Mouse (Mus musculus): Measurements from ENCODE around the gene Frmd8. TPM values are rescaled to one million over a fixed set of nuclear protein-coding genes. Genes with fewer than 3 reads are reported as not detected.

Gene Frmd8
- total RNA-seq, 2 experiments from 2014 or later, result 19.3 to 21.9 TPM

DNA sequence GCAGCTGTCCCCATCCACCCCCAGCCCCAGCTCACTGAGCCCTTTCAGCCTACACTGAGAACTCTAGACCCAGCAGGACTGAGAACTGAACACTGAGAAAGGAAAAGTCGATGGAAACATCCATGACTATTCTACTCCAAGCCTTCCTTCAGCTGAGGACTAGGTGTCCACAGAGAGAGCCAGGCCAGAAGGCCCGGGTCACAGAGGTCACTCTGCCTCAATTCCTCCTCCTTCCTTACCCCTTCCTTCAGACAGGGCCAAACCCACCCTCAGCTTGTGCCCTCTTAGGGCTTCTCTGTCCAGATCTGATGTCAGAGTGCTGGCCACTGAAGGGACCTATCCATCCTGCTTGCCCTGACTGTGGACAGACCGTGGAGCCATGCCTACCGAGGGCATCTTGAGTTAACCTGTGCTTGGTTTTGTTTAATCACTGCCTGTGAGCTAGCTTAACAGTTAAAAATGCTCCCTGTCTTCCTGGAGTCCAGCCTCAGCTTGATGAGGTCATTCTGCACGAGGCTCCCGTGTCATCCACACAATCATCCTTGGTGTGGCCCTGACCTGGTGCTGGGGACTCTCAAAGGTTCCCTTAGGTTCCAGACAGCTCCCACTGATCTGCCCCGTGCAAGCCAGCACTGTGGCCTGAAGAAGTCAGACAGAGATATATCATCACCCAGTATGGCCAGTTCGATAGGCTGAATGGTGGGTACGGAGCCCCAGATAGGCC is 64.1 kb downstream of the Frmd8 start:
- no peak for ATAC-seq (ENCODE audit: poor library complexity, severe bottlenecking)

DNA sequence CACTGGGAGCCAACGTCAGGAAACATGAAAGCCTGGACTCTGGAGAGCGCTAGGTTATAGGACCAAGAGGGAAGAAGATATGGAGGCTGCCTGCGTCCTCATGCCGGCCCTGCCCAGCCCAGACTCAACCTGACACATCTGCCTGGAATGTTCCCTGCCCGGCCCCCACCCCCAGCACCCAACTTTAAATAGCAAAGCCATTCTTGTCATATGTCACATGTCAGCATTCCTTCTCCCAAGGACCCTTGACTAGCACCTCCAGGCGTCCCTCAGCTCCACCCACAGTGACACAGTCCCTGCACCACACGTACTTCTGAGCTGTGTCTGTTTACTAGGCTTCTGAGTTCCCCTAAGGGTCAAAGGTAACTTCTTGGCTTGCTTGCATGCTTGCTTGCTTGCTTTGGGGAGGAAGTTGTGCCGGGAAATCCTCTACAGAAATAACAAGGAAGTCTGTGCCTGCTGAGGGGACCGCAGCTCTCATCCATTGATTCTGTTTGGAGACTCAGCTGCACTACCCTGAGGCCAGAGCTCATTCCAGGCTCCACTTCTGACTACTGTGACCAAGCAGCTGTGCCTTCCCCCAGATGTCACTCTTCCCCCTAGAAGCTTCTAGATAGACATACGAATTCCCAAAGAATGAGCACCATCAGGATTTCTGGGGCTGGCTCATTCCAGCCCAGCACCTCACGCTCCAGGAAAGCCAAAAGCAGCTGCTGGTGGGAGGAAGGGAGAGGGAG is 64.8 kb downstream of the Frmd8 start:
- peak; percentile 20; the same call in 1 of the 2 replicates for ATAC-seq (ENCODE audit: poor library complexity, severe bottlenecking)

DNA sequence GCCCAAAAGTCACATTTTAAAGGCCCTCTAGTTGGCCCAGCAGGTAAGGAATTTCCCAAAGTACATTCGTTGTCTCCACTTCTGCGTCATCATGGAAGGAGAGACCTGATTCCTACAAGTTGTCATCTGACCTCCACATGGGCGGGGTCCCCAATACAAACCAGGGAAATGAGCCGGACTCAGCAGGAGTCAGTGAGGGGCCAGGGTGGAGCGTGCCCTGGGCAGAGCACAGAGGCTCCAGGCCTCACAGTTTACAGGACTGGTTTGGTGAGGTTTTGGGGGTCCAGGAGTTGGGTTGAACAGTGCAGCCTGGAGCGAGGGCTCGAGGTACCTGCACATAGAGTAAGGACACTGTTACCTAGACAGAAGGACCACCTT is 65.4 kb downstream of the Frmd8 start:
- no peak for ATAC-seq (ENCODE audit: poor library complexity, severe bottlenecking)

DNA sequence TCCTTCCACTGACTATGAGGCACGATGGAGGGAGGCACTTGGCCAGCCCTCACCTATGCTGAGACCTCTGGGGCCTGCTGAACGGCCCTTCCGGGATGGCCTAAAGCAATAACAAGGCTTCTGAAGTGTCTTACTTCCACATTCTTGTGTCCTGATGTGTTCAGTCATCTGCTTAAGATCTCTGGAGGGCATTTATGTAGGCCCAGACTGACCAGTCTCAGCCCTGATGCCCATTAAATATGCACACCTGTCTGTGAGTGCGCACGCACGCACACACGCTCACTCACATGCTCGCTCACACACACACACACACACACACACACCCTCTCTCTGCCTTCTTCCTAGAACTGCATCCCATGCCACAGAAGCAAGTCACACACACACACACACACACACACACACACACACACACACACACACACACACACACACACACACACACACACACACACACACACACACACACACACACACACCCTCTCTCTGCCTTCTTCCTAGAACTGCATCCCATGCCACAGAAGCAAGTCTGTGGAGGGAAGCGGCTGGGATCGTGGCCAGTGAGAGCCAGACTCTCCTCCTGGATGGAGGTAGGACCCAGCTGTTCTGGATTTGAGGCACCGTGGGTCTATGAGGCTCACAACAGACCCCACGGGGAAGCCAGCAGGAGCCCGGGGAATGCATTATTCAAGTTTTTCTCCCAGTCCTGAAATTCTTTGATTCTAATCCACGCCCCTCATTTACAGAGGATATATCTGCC is 65.9 kb downstream of the Frmd8 start:
- ATAC-seq (ENCODE audit: poor library complexity, severe bottlenecking), result no peak

DNA sequence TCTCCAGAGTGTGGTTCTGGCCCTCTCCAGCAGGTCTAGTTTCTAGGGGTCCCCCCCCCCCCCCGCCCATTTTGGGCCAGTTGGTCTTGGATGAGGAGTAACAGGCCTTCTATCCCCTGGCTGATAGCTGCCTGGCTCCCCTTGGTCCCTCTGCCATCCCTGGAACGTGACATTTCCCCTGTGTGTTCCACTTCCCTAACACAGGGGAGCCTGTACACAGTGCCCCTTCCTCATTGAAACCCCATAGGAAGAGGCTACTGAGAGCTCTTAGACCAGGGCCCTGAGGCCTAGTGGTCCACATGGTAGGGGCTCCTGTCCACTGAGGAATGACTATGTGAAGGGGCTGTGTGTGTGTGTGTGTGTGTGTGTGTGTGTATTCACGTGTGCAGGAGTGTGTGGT is 67.3 kb downstream of the Frmd8 start:
- no peak for ATAC-seq (ENCODE audit: poor library complexity, severe bottlenecking)

DNA sequence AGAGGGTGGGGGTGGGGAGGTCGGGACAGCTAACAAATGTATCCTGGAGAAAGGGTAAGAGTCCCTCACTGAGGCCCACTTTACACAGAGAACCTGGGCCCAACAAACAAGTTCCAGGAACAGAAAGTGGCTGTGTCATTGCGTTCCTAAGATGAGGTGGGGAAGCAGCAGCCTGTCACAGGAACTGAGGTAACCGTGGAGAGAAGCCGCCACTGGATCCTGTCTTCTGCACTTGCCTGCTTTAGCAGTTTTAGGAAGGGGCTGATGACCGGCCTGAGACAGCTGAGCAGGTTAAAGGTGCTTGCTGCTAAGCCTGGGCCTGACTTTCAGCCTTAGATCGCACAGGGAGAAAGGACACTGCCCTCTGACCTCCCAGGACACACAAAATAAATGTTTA is 68.3 kb downstream of the Frmd8 start:
- ATAC-seq (ENCODE audit: poor library complexity, severe bottlenecking), result peak; percentile 27

DNA sequence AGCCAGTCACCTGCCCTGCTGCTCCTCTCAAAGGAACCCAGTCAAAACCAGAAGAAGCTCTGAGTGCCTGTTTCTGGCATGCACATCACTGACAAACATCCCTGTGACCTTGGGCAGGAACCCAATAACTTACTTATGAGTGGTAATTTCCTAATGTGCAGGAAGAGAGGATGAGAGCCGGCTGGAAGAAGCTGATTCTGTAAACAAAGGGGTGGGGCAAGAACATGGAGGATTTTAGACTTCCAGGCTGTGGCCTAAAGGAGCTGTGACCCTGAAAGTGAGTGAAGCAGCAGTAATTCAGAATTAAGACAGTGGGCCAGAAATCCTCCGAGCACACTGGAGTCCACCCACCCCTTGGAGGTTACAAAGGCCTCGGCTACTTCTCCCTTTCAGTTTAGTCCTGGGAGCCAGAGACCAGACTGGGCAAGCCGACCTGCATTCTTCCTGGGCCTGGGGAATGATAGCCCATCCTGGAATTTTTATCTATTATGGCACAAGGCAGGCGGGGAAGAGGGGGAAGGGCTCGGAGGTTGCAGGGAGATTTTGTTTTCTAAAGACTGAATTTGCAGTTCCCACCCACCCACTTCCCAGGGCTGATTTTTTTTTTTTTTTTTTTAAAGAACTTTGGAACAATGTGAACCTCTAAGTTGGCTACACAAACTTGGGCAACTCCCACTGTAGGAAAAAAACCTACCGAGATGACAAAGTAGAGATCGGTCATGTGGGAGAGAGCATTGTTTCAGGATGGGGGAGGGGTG is 68.8 kb downstream of the Frmd8 start:
- no peak for ATAC-seq (ENCODE audit: poor library complexity, severe bottlenecking)

DNA sequence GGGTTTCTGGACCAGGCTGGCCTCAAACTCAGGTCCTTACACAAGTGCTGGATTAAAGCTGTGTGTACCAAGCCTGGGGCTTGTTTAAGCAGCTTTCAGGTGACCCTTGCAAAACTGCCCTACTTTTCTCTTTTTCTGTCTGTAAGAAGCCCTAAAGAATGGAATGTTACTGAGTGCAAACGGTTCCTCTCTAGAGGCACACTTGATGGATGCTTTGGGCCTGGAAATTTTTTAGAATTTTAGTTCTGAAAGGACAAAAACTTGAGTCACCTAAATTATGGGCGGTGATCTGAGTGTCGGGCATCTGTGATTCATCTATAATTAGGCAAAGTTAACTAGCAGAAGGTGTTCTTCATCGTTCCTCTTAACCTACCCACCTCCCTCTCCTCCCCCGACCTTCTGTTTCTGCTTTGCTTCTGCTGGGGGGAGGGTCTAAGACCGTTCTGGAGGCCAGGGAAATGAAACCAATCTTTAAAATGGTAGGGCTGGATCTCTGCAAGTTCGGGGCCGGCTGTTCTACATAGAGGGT is 70.6 kb downstream of the Frmd8 start:
- no peak for ATAC-seq (ENCODE audit: poor library complexity, severe bottlenecking)

DNA sequence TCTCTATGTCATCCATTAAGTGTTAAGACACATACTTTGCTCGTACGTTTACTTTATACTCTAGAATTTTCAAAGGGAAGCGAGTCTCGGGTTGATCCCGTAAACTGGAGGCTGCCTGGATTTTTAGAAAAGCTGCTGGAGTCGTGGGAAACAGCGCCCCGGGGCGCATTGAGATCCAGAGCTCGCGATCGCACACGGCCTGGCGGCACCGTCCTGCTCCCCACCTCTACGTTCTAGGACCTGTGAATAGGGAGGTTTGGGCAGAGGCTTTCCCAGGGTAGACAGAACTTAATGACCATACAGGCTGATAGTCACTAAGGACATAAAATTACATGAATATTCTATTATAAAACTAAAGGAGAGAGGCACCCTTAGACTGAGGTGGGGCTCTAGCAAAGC is 71.2 kb downstream of the Frmd8 start:
- no peak for ATAC-seq (ENCODE audit: poor library complexity, severe bottlenecking)

DNA sequence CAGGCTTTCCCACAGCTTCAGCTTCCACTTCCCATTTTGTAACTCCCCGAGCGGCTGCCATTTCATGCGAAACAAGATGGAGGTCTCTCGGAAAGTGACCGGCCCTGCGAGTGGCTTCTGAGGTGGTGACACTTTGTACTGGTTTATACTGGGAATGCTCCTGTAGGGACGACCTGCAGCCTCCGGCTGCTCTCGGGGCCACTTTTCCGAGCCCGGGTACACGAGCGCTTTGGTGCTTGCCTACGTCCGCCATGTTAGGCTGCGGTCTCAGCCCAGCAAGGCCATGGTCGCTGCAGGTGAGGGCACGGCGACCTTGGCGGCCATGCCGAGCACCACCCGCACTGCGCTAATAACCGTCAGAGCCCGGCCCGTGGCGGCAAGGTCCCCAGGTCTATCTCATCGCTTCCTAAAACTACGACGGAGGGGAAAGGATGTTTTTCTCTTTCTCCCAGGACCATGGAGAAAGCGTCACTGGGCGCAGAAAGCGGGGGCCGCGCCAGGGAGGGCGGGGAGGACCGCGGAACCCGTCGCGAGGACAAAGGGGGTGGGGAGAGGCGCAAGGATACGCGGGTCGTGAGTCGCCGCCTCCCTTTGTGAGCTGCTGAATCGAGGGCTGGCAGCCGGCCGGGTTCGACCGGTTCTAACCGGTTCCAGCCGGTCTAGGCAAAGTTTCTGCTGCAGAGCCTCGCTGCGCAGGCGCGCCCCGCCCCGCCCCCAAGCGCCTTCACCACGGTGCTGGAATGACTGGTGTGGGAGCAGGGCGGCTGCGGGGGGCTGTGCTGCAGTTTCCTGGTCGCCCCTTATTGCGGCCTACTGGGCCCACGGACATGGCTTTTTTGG is 71.8 kb downstream of the Frmd8 start:
- peak; percentile 64 for ATAC-seq (ENCODE audit: poor library complexity, severe bottlenecking)

DNA sequence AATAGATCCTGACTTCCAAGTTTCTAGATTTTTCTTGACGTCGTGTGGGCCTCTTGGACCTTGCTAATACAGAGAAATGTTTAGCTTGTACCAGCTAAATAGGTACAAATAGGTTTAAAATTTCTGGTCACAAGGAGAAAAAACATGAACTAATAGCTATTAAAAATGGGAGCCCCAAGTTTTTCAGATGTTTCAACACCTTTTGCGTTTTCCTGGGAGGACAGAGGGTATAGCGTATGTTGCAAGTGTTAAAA is 72.4 kb downstream of the Frmd8 start:
- ATAC-seq (ENCODE audit: poor library complexity, severe bottlenecking), result no peak

DNA sequence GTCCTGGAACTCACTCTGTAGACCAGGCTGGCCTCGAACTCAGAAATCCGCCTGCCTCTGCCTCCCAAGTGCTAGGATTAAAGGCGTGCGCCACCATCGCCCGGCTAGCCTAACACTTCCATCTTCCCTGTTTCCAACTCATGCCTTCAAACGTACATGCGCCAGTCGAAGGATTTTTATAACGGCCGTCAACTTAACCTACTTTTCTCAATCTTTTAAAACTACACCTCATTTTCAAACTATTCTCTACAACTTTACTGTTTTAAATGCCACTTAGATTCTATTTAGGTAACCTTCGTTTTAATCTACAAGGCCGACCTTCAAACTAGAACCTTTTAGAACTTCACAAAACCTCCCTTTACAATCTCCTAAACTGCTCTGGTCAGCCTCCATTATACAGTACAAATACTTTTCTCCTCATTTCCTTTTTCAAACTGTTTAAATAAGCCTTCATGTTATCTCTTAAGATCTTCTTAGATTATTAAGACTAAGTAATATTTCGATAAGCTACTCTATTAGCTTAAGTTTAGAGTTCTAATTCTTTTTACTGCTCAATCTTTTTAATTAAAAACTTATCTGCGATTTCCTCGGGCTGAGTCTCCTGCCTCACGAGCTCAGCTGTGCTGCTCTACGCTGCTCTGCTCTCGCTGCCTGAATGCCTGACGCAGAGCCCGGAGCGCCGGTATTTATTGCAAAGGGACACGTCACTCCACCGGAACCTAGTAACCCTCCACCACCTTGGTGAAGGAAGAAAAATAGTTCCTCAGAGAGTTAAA is 72.9 kb downstream of the Frmd8 start:
- peak; percentile 56 for ATAC-seq (ENCODE audit: poor library complexity, severe bottlenecking)

DNA sequence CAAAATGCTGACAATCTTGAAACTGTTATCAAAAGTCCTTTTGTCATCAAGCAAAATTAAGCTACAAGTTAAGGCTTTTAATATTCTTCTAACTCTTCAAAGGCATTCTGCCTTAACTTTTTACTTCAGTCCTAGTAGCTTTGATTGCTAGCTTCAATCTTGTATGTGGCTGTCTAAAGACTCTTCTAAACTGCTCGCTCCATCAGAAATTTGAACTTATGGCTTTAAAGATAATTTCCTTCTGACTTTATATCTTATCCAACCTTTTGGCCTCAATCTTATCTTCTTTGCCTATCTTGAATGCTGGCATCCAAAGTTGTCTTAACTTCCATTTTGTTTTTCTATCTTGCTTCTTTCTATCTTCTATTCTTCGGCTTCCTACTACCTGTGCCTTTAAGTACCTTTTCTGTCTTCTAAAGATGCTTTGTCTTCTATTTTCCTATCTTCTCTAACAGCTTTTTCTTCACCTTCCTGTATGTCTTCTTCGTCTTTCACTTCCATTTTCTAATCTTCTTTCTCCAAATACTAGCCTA is 73.6 kb downstream of the Frmd8 start:
- no peak for ATAC-seq (ENCODE audit: poor library complexity, severe bottlenecking)

DNA sequence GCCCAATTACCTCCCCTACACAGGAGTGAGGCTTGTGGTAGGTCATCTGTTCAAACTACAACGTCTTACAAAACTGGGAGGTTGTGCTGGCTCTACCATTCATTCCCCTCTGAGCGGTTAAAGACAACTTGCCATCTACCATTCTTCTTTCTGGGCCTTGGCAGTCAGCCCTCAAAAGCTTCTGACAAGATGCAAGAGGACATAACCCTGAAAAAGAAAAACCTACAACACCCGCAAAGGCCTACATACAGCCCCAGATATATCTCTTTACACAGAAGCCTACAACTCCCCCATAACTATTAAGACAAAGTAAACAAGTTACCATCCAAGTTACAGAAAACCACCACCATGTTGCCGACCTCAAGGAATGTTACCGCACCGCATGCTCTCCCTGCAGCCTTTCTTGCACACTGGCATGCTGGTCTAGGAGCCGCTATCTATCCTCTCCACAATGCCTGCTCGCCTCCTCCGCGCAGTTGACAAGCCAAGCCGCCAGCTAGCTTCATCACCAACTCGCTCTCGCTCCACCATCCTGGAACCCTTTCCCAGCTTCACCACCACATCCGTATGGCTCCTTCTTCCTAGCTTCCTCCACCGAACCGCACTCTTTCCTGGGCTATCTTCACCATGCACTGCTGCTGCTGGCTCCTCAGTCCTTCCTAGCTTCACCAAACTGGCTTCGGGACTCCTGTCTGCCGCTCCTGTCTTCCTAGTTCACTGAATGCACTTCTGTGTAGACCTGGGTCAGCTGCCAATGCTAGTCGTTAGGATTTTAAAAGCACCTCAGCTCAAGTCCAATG is 74.2 kb downstream of the Frmd8 start:
- ATAC-seq (ENCODE audit: poor library complexity, severe bottlenecking), result no peak

DNA sequence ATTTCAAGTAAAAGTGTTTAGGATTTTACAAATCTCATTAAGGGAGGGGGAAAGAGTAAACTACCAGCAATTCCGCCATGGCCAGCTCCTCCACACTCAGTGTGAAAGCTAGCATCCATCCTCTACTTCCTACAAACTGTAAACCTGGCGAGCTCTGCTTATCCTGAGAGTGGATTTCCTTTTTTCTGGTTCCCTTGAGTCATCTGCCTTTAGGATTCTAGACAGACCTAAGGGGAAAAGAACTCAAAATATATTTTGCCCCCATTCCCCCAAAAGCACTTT is 74.8 kb downstream of the Frmd8 start:
- ATAC-seq (ENCODE audit: poor library complexity, severe bottlenecking), result no peak
